Mouse (Mus musculus): ENCODE data around the gene Ccl2. TPM values are rescaled to one million over a fixed set of nuclear protein-coding genes. Genes with fewer than 3 reads are reported as not detected.

Ccl2 gene
- polyA plus RNA-seq, 1 experiment, result 4.0 TPM

DNA sequence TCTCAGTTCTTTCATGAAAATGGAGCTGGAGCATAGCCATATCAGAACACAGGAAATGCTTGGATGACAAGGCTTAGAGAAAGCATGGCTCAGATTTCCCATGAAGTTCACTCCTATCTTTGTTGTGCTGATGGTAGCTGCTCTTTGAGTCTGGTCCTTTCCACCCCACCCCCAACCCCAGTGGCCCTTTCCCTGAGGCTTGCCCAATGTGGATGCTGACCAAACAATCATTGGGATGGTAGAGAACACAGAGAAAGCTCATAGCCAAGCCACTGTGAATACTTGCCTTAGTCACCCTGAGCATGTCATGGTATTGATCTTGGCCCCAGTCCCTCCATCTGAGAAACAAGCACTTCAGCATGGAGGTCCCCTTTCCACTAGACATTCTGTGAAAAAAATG, 3.2 kb upstream of the Ccl2 start:
- Histone ChIP-seq H3K4me3 (ENCODE audit: insufficient read depth, low read length) (no peak overlapping the region), H3K4me1 (ENCODE audit: control insufficient read depth, insufficient read depth, low read length) (peaks cover 43% of the 10 kb centered on the region), H3K27ac (ENCODE audit: insufficient read depth, low read depth, low read length) (no peak overlapping the region)
- TF ChIP-seq POLR2A (IDR thresholded peaks at IDR 0.05; ENCODE audit: borderline replicate concordance, low read depth, low read length) (no peak), CTCF (IDR thresholded peaks at IDR 0.05; ENCODE audit: low read depth, low read length) (peak; percentile 19; the same call in 1 of the 2 replicates)

DNA sequence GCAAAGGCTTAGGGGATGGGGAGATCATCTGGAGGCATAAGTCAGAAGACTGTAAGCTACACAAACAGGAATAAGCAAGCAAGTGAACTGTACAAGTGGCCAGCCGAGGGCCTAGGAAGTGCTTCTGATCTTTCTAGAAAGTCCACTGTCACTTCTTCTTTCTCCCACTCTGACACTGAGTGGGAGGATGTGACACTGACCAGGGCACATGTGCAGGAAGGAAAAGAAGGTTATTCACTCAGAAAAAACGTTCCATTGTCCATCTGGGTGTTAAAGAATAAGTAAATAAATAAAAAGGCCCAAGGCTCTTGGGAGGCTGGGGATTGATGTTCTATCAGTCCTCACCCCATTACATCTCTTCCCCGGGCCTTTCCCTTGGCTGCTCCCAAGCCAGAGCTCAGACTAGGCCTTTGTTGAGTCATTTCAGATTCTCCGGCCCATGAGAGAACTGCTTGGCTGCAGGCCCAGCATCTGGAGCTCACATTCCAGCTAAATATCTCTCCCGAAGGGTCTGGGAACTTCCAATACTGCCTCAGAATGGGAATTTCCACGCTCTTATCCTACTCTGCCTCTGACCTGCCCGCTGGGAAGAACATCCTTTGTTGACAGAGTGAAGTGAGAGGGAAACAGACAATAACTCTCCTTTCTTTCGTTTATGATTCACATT, 2.6 kb upstream of the Ccl2 start:
- no peak overlapping the region for H3K27ac ChIP-seq (ENCODE audit: insufficient read depth, low read depth, low read length)
- H3K4me1 ChIP-seq (ENCODE audit: control insufficient read depth, insufficient read depth, low read length), result peaks cover 43% of the 10 kb centered on the region
- no peak for TF ChIP-seq POLR2A (IDR thresholded peaks at IDR 0.05; ENCODE audit: borderline replicate concordance, low read depth, low read length)
- TF ChIP-seq CTCF (IDR thresholded peaks at IDR 0.05; ENCODE audit: low read depth, low read length), result no peak
- no peak overlapping the region for H3K4me3 ChIP-seq (ENCODE audit: insufficient read depth, low read length)

DNA sequence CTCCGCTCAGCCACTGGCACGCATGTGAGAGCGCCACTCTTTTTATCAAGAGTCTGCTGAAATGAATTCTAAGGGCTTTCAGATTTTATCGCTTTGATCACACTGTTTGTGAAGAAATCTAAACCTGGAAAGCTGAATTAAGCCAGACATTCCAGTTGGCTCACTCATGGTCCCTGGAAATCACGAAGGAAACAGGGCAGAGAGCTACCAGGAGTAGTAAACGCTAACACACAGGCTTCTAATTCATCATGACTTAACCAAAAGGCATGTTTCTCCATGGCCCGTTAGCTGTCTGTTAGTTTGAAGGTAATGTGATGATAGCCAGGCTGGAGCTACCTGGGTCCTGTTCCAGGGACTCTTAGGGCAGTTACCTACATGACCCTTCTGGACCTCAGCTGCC, 925 bp upstream of the Ccl2 start:
- no peak overlapping the region for H3K27ac ChIP-seq (ENCODE audit: insufficient read depth, low read depth, low read length)
- H3K4me1 ChIP-seq (ENCODE audit: control insufficient read depth, insufficient read depth, low read length), result peaks cover 57% of the 10 kb centered on the region
- TF ChIP-seq CTCF (IDR thresholded peaks at IDR 0.05; ENCODE audit: low read depth, low read length) (no peak), POLR2A (IDR thresholded peaks at IDR 0.05; ENCODE audit: borderline replicate concordance, low read depth, low read length) (no peak)
- no peak overlapping the region for H3K4me3 ChIP-seq (ENCODE audit: insufficient read depth, low read length)

- TF ChIP-seq POLR2A (IDR thresholded peaks at IDR 0.05; ENCODE audit: borderline replicate concordance, low read depth, low read length) (no peak), CTCF (IDR thresholded peaks at IDR 0.05; ENCODE audit: low read depth, low read length) (no peak)
- Histone ChIP-seq H3K4me1 (ENCODE audit: control insufficient read depth, insufficient read depth, low read length) (peaks cover 69% of the 10 kb centered on the region), H3K4me3 (ENCODE audit: insufficient read depth, low read length) (peak overlapping the region; percentile 42; the same call in 1 of the 2 replicates), H3K27ac (ENCODE audit: insufficient read depth, low read depth, low read length) (peak overlapping the region; percentile 65; the same call in 1 of the 2 replicates)
Measured at GRCm38 (mm10) chr11:82035857-82036256, 486 bp downstream of the Ccl2 start.

DNA sequence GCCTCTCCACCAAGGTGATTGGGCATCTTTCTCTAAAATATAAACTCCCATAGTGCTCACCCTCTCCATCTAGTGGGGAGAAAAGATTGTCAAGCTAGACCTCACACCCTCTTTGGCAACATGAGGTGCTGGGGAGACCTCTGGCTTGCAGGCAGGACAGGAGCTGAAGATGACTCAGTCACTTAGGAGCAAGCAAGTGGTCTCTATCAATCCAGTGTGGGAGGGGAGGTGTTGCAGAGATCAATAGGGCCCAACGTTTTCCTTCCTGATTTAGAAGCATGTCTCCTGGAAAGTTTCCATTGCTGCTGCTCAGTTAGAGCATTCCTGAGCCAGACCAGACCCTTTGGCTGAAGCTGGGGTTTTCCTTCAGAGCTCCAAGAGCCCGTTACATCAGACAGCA, 3.2 kb downstream of the Ccl2 start, which contains the start of gene Gm17268:
Gene Gm17268 (minus strand): TSS at position 28 of the 400 bp plus-strand sequence.
- H3K4me3 ChIP-seq (ENCODE audit: insufficient read depth, low read length), result no peak within 1 kb of the TSS
- TF ChIP-seq CTCF (IDR thresholded peaks at IDR 0.05; ENCODE audit: low read depth, low read length), result no peak
- TF ChIP-seq POLR2A (IDR thresholded peaks at IDR 0.05; ENCODE audit: borderline replicate concordance, low read depth, low read length), result no peak
- peak within 1 kb of the TSS; percentile 37 for H3K27ac ChIP-seq (ENCODE audit: insufficient read depth, low read depth, low read length)
- peaks cover 71% of the 10 kb centered on the region for H3K4me1 ChIP-seq (ENCODE audit: control insufficient read depth, insufficient read depth, low read length)

- TF ChIP-seq CTCF (IDR thresholded peaks at IDR 0.05; ENCODE audit: low read depth, low read length), result no peak
- TF ChIP-seq POLR2A (IDR thresholded peaks at IDR 0.05; ENCODE audit: borderline replicate concordance, low read depth, low read length), result no peak
- no peak overlapping the region for H3K4me3 ChIP-seq (ENCODE audit: insufficient read depth, low read length)
- H3K4me1 ChIP-seq (ENCODE audit: control insufficient read depth, insufficient read depth, low read length), result peaks cover 70% of the 10 kb centered on the region
- H3K27ac ChIP-seq (ENCODE audit: insufficient read depth, low read depth, low read length), result peak overlapping the region; percentile 37
Measured at GRCm38 (mm10) chr11:82039132-82039660, 3.8 kb downstream of the Ccl2 start.

DNA sequence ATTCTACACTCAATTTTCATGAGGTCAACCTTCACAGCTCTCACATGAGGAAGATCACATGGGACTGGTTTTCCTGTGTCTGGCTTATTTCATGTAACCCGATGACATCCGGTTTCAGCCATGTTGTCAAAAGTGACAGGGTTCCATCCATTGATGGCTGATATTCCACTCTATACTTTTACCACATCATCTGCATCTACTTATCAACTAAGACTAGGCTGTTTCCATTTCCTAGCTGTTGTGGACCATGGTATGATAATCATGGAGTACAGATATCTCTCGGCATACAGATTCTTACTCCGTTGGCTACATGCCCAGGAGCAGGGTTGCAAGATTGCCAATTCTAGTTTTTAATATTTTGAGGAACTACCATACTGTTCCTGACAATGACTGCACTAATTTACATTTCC, 6.3 kb downstream of the Ccl2 start:
- no peak overlapping the region for H3K4me3 ChIP-seq (ENCODE audit: insufficient read depth, low read length)
- peaks cover 69% of the 10 kb centered on the region for H3K4me1 ChIP-seq (ENCODE audit: control insufficient read depth, insufficient read depth, low read length)
- H3K27ac ChIP-seq (ENCODE audit: insufficient read depth, low read depth, low read length), result peak overlapping the region; percentile 81
- no peak for TF ChIP-seq CTCF (IDR thresholded peaks at IDR 0.05; ENCODE audit: low read depth, low read length)
- no peak for TF ChIP-seq POLR2A (IDR thresholded peaks at IDR 0.05; ENCODE audit: borderline replicate concordance, low read depth, low read length)

GRCm38 (mm10) chr11:82045471-82045870, 10.1 kb downstream of the Ccl2 start, which contains the start of gene Ccl7:
Ccl7 (plus strand) TSS chr11:82045712.
- Histone ChIP-seq H3K27ac (ENCODE audit: insufficient read depth, low read depth, low read length) (peak within 1 kb of the TSS; percentile 73), H3K4me1 (ENCODE audit: control insufficient read depth, insufficient read depth, low read length) (peaks cover 54% of the 10 kb centered on the region), H3K4me3 (ENCODE audit: insufficient read depth, low read length) (no peak within 1 kb of the TSS)
- TF ChIP-seq CTCF (IDR thresholded peaks at IDR 0.05; ENCODE audit: low read depth, low read length), result no peak

GRCm38 (mm10) chr11:82047746-82048415, 12.5 kb downstream of the Ccl2 start:
- TF ChIP-seq POLR2A (IDR thresholded peaks at IDR 0.05; ENCODE audit: borderline replicate concordance, low read depth, low read length), result no peak
- TF ChIP-seq CTCF (IDR thresholded peaks at IDR 0.05; ENCODE audit: low read depth, low read length), result peak; percentile 50
- no peak overlapping the region for H3K4me3 ChIP-seq (ENCODE audit: insufficient read depth, low read length)
- peaks cover 37% of the 10 kb centered on the region for H3K4me1 ChIP-seq (ENCODE audit: control insufficient read depth, insufficient read depth, low read length)
- H3K27ac ChIP-seq (ENCODE audit: insufficient read depth, low read depth, low read length), result no peak overlapping the region

GRCm38 (mm10) chr11:82053849-82054248, 18.5 kb downstream of the Ccl2 start:
- H3K4me1 ChIP-seq (ENCODE audit: control insufficient read depth, insufficient read depth, low read length), result no peaks in the 10 kb centered on the region
- H3K27ac ChIP-seq (ENCODE audit: insufficient read depth, low read depth, low read length), result no peak overlapping the region
- TF ChIP-seq POLR2A (IDR thresholded peaks at IDR 0.05; ENCODE audit: borderline replicate concordance, low read depth, low read length), result no peak
- no peak for TF ChIP-seq CTCF (IDR thresholded peaks at IDR 0.05; ENCODE audit: low read depth, low read length)
- H3K4me3 ChIP-seq (ENCODE audit: insufficient read depth, low read length), result no peak overlapping the region

Measured in bone marrow macrophage, adult 2 months (primary cell).